Mouse (Mus musculus): ENCODE results near the gene Flii.

DNA sequence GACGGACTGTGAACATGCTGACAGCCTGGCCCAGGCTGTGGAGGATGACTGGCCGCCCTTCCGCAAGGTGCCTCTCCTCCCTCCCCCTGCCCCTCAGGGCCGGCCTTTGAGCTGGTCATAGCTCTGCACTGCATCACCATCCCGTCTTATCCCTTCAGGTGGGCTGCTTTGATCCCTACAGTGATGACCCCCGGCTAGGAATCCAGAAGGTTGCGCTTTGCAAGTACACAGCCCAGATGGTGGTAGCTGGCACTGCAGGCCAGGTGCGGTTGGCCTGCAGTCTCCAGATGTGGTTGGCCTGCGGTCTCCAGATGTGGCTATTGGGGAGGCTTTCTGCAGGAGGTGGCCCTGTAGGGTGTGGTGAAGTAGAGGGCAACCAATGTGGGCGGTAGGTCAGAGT is 18.4 kb downstream of the Flii start:
- TF ChIP-seq EP300 (IDR thresholded peaks at IDR 0.05; ENCODE audit: insufficient read depth, low read depth, low read length) (no peak), CTCF (IDR thresholded peaks at IDR 0.05) (no peak), POLR2A (IDR thresholded peaks at IDR 0.05; ENCODE audit: insufficient read depth, low read depth, low read length) (no peak)

All from heart, adult 2 months (tissue).